Mouse (Mus musculus): ENCODE results near the gene Dock4.

The Dock4 gene

GRCm38 (mm10) chr12:40462693-40463235 lies 17.0 kb downstream of the Dock4 start:
- DNase-seq, result no peak

- DNase-seq, result no peak
Observed at GRCm38 (mm10) chr12:40463828-40464227, 18.1 kb downstream of the Dock4 start.

GRCm38 (mm10) chr12:40464282-40464681 lies 18.5 kb downstream of the Dock4 start:
- peak; percentile 90 for DNase-seq

GRCm38 (mm10) chr12:40468235-40468634 lies 22.5 kb downstream of the Dock4 start:
- no peak for DNase-seq

- DNase-seq, result no peak
Observed at GRCm38 (mm10) chr12:40469009-40469408, 23.3 kb downstream of the Dock4 start.

DNA sequence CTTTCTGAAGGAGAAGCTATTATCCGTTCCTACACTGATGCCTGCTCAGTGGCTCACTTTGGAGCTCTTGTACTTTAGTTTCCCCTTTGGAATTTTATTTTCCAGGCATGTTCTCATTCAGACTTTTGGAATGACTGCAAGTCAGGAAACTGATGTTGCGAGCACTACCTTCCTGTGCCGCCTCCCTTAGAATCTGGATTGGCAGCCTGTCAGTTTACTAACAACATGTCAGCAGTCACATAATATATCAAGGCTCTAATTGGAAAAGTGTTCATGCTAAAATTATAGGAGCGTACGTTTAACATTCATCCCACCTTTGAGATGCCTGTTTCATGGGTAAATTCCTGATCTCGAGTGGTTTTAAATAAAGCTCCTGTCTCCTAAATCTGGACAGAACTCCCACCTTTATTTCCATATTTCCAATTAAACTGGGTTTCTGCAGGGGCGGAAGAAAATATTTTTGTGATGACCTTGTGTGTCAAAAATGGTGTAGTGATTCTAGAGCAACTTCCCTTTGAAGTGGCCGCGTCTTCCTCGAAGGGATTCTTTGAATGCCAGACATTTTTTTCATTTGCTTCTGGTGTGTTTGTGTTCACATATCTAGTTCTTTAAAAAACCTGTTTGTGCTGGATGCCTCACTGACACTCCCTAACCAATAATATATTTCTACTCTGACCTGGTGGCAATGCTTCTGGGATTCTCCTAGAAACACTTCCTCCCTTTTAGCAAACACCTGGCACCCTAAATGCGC lies 26.1 kb downstream of the Dock4 start:
- DNase-seq, result no peak

- DNase-seq, result no peak
Observed at GRCm38 (mm10) chr12:40473709-40474108, 28.0 kb downstream of the Dock4 start.

DNA sequence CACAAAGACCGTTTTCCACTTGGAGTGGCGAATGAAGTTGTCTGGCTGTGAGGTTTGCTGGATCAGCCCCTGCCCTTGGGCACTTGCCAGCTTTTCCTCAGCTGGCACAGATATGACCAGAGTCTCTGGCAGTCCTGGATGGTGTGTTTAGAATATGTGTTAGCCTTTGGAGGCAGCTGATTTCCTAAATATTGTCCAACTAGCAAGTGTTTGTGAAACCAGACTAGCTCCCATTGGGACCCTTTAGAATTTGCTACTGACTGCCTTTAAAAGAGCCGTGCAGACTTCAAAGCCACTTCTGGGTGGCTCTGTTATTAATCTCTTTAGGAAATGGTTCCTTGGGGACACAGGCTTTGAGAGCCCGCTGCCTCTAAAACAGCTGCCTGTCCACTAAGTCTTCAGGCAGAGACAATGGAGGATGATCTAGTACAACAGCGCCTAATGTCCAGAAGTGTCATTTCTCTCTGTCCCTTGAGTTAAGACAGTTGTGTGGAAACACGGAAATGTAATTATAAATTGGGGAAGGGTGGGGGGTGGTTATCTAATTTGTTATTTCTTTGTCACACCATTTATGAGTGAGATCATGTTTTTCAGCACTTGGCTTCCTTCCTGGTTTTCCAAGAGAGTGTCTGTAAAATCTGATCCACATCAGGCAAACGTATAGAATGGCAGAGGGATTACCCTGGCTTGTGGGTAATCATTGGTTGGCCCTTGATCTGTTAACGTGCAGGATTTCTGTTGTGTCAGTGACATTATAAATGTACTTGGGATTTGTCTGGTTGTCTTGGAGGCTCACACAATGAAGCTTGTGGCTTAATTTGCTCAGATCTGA lies 32.1 kb downstream of the Dock4 start:
- DNase-seq, result no peak

GRCm38 (mm10) chr12:40484224-40484623 lies 38.5 kb downstream of the Dock4 start:
- DNase-seq, result no peak

DNA sequence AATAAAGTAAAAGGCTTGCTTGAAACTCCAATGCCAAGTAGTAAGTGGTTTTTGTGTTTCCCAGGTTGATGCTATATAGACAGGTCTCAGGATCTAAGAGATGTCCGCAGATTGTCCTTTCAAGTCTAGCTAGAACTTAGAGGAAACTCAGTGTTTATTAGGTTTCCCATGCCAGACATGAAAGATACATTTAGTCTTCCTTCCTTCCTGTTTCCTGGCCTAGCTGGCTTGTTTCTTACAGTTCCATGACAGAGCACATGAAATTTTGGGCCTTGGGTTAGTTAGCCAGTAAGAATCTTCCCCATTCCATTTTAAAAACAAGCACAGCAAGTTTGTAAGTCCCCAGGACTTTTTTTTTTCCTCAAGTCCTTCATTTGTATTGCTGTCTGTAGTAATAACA lies 39.5 kb downstream of the Dock4 start:
- no peak for DNase-seq

- DNase-seq, result no peak
Observed at GRCm38 (mm10) chr12:40486047-40486837, 40.5 kb downstream of the Dock4 start.

GRCm38 (mm10) chr12:40496387-40496786 lies 50.6 kb downstream of the Dock4 start:
- DNase-seq, result no peak

GRCm38 (mm10) chr12:40497806-40498205 lies 52.1 kb downstream of the Dock4 start:
- DNase-seq, result no peak

GRCm38 (mm10) chr12:40498250-40498671 lies 52.5 kb downstream of the Dock4 start:
- DNase-seq, result peak; percentile 51

- peak; percentile 97 for DNase-seq
Observed at GRCm38 (mm10) chr12:40498928-40499626, 53.3 kb downstream of the Dock4 start.

GRCm38 (mm10) chr12:40499627-40500329 lies 54.0 kb downstream of the Dock4 start:
- DNase-seq, result peak; percentile 53

DNA sequence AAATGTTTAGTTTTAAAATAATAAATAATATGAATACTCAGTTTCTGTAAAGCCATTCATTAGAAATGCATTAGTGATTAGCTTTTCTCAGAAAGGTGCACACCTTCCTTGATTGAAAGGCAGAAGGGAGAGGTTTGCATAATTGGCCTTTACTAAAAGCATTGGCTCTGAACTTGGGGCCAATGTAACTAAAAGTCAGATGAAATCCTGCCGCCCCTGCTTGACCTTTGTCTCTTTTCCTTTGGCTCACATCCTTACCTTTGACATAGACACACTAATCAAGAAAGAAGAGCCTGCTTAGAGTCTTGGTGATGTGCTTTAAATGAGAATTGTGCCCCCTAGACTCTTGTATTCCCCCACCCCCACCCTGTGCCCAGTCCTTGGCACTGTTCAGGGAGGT lies 55.4 kb downstream of the Dock4 start:
- no peak for DNase-seq

GRCm38 (mm10) chr12:40503520-40503919 lies 57.8 kb downstream of the Dock4 start:
- no peak for DNase-seq

GRCm38 (mm10) chr12:40504687-40505086 lies 58.9 kb downstream of the Dock4 start:
- no peak for DNase-seq

- no peak for DNase-seq
Observed at GRCm38 (mm10) chr12:40507823-40508390, 62.2 kb downstream of the Dock4 start.

GRCm38 (mm10) chr12:40508416-40508815 lies 62.7 kb downstream of the Dock4 start:
- no peak for DNase-seq
